Mouse (Mus musculus): ENCODE measurements around the gene Bcar3. TPM values are rescaled to one million over a fixed set of nuclear protein-coding genes. Genes with fewer than 3 reads are reported as not detected.

The Bcar3 gene
- total RNA-seq, 2 experiments from 2014 or later: 13.2 to 18.8 TPM

DNA sequence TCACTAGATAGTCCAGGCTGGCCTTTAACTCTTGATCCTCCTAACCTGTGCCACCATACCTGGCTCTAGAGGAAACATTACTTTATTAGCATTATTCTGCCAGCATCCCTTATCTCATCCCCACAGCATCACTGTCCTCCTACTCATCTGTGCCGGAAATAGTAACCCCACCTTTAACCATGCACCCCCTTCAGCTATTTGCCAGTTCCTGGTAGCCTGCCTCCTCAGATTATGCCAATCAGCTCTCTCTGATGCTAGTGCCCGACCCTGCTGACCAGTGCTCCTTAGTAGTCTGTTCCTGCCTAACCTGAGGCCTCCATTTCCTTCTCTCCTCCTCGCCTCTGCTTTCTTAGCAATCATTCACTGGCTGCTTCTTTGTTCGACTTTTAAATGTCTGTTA, 253.5 kb downstream of the Bcar3 start:
- DNase-seq (ENCODE audit: low spot score in 2 of 2): no peak

DNA sequence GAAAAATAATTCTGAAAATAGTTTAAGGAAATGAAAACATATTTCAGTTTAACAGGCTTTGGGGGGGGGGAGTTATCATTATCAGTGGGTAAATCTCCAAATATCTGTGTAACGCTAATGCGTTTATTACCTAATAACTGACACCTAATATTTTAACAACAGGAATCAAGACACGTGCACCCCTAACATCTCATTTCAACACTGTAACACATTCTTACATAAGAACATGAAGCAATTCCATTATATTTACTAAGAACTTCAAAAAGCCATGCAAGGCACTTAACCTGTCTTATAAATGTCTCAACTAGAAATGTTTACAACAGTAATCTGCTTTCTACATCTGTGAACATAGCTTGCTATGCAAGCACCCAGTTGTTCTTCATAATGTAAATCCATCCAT, 257.2 kb downstream of the Bcar3 start:
- DNase-seq (ENCODE audit: low spot score in 2 of 2): no peak

DNA sequence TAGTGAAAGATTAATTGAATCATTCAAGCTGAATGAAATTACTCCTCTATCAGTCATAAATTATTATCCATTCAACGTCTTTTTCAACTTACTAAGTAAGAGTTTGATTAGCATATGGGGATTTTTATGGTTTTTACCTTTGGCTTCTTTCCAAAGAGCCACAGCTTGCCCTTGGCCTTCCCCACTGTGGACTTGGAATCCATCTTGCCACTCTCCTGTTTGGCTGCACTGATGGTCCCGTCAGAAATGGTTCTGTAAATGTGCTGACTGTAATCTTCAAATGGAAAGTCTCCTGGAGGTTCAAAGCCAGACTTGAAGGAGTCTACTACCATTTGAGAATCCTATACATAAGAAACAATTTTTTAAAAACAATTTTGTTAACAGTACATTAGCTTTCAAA, 263.8 kb downstream of the Bcar3 start:
- DNase-seq (ENCODE audit: low spot score in 2 of 2): no peak

DNA sequence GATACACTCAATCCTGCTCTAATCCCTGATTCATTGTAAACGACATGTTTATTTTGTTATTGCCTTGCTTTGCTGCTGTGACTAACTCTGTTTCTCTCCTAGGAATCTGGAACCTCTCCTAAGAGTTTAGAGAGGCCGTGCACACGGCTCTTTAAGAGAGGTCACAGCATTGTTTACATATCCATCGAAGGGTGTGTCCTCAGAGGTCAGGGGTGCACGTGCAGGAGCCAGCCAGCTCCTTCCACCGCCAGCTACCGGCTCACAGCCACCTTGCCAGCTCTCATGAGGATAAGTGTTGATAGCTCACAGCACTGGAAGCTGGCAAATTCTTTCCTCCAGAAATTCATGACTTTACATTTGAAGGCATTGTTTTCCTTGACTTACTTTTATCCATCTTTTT, 271.3 kb downstream of the Bcar3 start:
- no peak for DNase-seq (ENCODE audit: low spot score in 2 of 2)

DNA sequence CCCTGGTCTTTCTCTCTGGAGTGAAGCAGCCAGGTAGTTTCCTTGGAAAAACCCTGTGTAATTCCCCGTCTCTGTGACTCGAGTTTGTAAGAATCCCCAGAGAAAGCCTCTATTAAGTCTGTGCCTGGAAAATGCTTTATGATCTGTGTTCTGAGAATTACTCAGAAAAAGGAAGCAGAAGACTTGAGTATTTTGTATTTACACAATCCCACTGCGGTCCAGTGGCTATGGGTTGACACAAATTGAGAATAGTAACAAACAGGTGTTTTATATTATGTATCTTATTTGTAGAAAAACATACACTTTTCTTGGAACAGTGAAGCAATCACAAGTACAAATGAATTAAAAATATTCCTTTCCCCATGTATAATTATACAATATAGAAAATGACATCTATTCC, 272.2 kb downstream of the Bcar3 start:
- no peak for DNase-seq (ENCODE audit: low spot score in 2 of 2)

DNA sequence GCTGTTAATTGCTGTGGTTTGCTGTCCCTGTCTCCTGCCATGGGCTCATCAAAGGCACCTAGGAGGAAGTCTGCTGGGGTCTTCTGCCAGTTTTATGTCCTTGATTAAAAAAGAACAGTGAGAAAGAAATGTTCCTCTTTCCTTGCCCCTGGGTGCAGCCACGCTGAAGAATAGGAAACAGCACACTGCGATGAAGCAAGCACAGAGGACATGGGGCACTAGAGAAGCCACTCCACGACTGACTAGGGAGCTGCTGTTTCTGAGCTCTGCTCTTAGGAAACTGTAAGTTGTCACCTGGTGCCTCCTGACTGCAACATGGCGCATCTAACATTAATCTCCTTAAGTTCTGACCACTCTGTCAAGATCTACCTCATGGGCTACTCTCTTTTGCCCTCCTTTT, 272.6 kb downstream of the Bcar3 start:
- no peak for DNase-seq (ENCODE audit: low spot score in 2 of 2)

DNA sequence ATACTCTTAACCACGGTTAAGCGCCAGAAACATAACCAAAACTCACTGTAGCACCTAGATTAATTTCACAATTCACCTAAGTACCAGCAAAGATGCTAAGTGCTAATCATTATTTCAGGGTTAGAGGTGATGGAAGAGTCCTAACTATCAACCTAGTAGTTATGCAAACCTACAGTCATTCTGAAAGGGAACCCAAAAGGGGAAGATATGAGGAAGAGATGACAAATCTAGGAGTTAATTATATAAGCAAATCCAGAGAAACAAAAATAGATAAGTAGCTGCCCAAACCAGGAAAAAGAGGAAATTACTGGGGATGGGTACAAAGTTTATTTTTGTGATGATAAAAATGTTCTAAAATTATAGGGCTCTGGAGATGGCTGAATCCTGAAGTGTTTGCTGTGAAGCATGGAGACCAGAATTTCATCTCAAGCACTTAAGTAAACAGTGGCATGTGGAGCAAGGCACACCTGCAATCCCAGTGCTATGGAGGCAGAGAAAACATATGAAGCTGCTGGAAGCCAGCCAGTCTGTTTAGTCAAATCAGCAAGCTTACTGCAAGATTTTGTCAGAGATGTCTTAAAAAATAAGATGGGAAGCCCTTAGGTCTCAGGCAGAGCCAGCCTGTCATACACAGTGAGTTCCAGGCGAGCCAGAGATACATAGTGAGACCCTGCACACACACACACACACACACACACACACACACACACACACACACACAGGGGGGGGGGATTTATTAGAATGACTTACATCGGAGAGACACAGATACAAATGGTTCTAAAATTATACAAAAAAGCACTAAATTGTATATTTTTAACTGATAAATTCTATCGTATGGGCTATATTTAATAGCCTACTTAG, 279.7 kb downstream of the Bcar3 start:
- peak; percentile 56 to 59 for DNase-seq (ENCODE audit: low spot score in 2 of 2)

DNA sequence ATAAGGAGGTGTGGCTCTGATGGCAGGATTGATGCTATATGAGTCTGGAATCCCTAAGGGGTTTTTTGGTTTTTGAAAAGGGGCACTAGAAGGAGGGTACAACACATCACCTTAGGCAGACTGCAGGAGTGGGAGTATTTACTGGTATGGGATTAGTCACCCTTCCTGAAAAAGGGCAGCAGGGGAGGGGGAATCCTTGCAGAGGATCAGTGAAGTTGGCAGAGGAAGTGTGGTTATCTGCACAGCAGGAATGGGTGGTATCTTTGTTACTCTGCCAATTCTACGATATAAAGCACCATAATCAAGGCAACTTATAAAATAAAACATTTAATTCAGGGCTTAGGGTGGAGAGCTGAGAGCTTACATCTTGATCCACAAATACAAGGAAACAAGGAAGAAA, 281.0 kb downstream of the Bcar3 start:
- DNase-seq (ENCODE audit: low spot score in 2 of 2): no peak

DNA sequence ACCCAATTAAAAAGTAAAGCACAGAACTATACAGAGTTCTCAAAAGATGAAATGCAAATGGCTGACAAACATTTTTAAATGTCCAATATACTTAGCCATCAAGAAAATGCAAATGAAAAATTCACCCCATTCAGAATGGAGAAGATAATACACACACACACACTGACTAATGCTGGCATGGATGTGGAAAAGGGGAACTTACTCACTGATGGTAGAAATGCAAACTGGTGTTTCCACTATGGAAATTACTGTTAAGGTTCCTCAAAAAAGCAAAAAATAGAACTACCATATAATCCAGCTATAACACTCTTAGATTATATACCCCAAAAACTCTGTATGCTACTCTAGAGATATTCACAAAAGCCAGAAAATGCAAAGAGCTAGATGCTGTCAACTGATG, 283.4 kb downstream of the Bcar3 start:
- DNase-seq (ENCODE audit: low spot score in 2 of 2): no peak

Small RNAs within 50 kb of the gene (microRNA-seq; reads per million reads assigned to microRNA genes)
- gene Mir760 (1,163 to 1,440 reads per million in 2 experiments), gene Mir7657 (0 reads per million in 2 experiments)

Other genes starting within 250 kb of the Bcar3 start
- gene Abca4, start 249.7 kb upstream of the Bcar3 start, total RNA-seq (2021): 1 to 10 TPM; 2.0 to 2.1 TPM
- gene Gclm, start 48.6 kb upstream of the Bcar3 start, total RNA-seq (2021): 10 to 100 TPM; 61.1 to 70.6 TPM
- gene Dnttip2, start 19.7 kb upstream of the Bcar3 start, total RNA-seq (2021): 10 to 100 TPM; 30.1 to 32.1 TPM